Mouse (Mus musculus) CH12.LX (cell line): Measurements from ENCODE around the gene Olfr1002. TPM values are rescaled to one million over a fixed set of nuclear protein-coding genes. Genes with fewer than 3 reads are reported as not detected.

ENCODE experiments used
- polyA plus RNA-seq: library from polyadenylated mRNA; unstranded; fragments of >175 nt; gene quantifications from 2 replicates; pipeline ENCODE4 v1.2.1, GENCODE M21; 2012; ENCODE audit warnings: low read depth; ENCODE audit not compliant: insufficient read length
- total RNA-seq, 2 experiments: library from RNA; depleted of rRNA; stranded (reverse); fragments of 300-350 nt in 1 of 2; fragments of >200 nt in 1 of 2; gene quantifications; 2 replicates each; pipeline ENCODE4 v1.2.3; 2012 to 2014

Gene Olfr1002
- total and polyA plus RNA-seq, 3 experiments, result not detected

Other genes with a start within 250 kb of the Olfr1002 start
Only the 20 nearest of the 22 such genes appear.
- not detected in 2 replicates for gene Olfr994, start 214.3 kb downstream of the Olfr1002 start, total RNA-seq (2012; rRNA removed)
- gene Olfr994, start 214.3 kb downstream of the Olfr1002 start, total RNA-seq (2014; rRNA removed), result not detected in 2 replicates
- not detected in 2 replicates for gene Olfr994, start 214.3 kb downstream of the Olfr1002 start, polyA plus RNA-seq
- not detected in 2 replicates for gene Olfr995, start 207.1 kb downstream of the Olfr1002 start, total RNA-seq (2012; rRNA removed)
- not detected in 2 replicates for gene Olfr995, start 207.1 kb downstream of the Olfr1002 start, total RNA-seq (2014; rRNA removed)
- gene Olfr995, start 207.1 kb downstream of the Olfr1002 start, polyA plus RNA-seq, result not detected in 2 replicates
- not detected in 2 replicates for gene 4833423E24Rik, start 131.7 kb downstream of the Olfr1002 start, total RNA-seq (2012; rRNA removed)
- not detected in 2 replicates for gene 4833423E24Rik, start 131.7 kb downstream of the Olfr1002 start, total RNA-seq (2014; rRNA removed)
- not detected in 2 replicates for gene 4833423E24Rik, start 131.7 kb downstream of the Olfr1002 start, polyA plus RNA-seq
- gene Olfr996, start 71.5 kb downstream of the Olfr1002 start, total RNA-seq (2012; rRNA removed), result not detected in 2 replicates
- not detected in 2 replicates for gene Olfr996, start 71.5 kb downstream of the Olfr1002 start, total RNA-seq (2014; rRNA removed)
- not detected in 2 replicates for gene Olfr996, start 71.5 kb downstream of the Olfr1002 start, polyA plus RNA-seq
- gene Olfr998, start 61.8 kb downstream of the Olfr1002 start, total RNA-seq (2012; rRNA removed), result not detected in 2 replicates
- not detected in 2 replicates for gene Olfr998, start 61.8 kb downstream of the Olfr1002 start, total RNA-seq (2014; rRNA removed)
- gene Olfr998, start 61.8 kb downstream of the Olfr1002 start, polyA plus RNA-seq, result not detected in 2 replicates
- not detected in 2 replicates for gene Olfr1000, start 38.8 kb downstream of the Olfr1002 start, total RNA-seq (2012; rRNA removed)
- not detected in 2 replicates for gene Olfr1000, start 38.8 kb downstream of the Olfr1002 start, total RNA-seq (2014; rRNA removed)
- gene Olfr1000, start 38.8 kb downstream of the Olfr1002 start, polyA plus RNA-seq, result not detected in 2 replicates
- gene Olfr154, start 13.8 kb upstream of the Olfr1002 start, total RNA-seq (2012; rRNA removed), result not detected in 2 replicates
- not detected in 2 replicates for gene Olfr154, start 13.8 kb upstream of the Olfr1002 start, total RNA-seq (2014; rRNA removed)
- gene Olfr154, start 13.8 kb upstream of the Olfr1002 start, polyA plus RNA-seq, result not detected in 2 replicates
- gene Olfr1006, start 28.1 kb upstream of the Olfr1002 start, total RNA-seq (2012; rRNA removed), result not detected in 2 replicates
- not detected in 2 replicates for gene Olfr1006, start 28.1 kb upstream of the Olfr1002 start, total RNA-seq (2014; rRNA removed)
- gene Olfr1006, start 28.1 kb upstream of the Olfr1002 start, polyA plus RNA-seq, result not detected in 2 replicates
- not detected in 2 replicates for gene Olfr1008, start 38.7 kb upstream of the Olfr1002 start, total RNA-seq (2012; rRNA removed)
- not detected in 2 replicates for gene Olfr1008, start 38.7 kb upstream of the Olfr1002 start, total RNA-seq (2014; rRNA removed)
- not detected in 2 replicates for gene Olfr1008, start 38.7 kb upstream of the Olfr1002 start, polyA plus RNA-seq
- gene Olfr1009, start 64.7 kb upstream of the Olfr1002 start, total RNA-seq (2012; rRNA removed), result not detected in 2 replicates
- not detected in 2 replicates for gene Olfr1009, start 64.7 kb upstream of the Olfr1002 start, total RNA-seq (2014; rRNA removed)
- not detected in 2 replicates for gene Olfr1009, start 64.7 kb upstream of the Olfr1002 start, polyA plus RNA-seq
- gene Olfr1012, start 112.1 kb upstream of the Olfr1002 start, total RNA-seq (2012; rRNA removed), result not detected in 2 replicates
- not detected in 2 replicates for gene Olfr1012, start 112.1 kb upstream of the Olfr1002 start, total RNA-seq (2014; rRNA removed)
- gene Olfr1012, start 112.1 kb upstream of the Olfr1002 start, polyA plus RNA-seq, result not detected in 2 replicates
- gene Olfr1013, start 116.4 kb upstream of the Olfr1002 start, total RNA-seq (2012; rRNA removed), result not detected in 2 replicates
- not detected in 2 replicates for gene Olfr1013, start 116.4 kb upstream of the Olfr1002 start, total RNA-seq (2014; rRNA removed)
- gene Olfr1013, start 116.4 kb upstream of the Olfr1002 start, polyA plus RNA-seq, result not detected in 2 replicates
- not detected in 2 replicates for gene Olfr1014, start 122.0 kb upstream of the Olfr1002 start, total RNA-seq (2012; rRNA removed)
- gene Olfr1014, start 122.0 kb upstream of the Olfr1002 start, total RNA-seq (2014; rRNA removed), result not detected in 2 replicates
- gene Olfr1014, start 122.0 kb upstream of the Olfr1002 start, polyA plus RNA-seq, result not detected in 2 replicates
- gene Olfr1015, start 131.3 kb upstream of the Olfr1002 start, total RNA-seq (2012; rRNA removed), result not detected in 2 replicates
- gene Olfr1015, start 131.3 kb upstream of the Olfr1002 start, total RNA-seq (2014; rRNA removed), result not detected in 2 replicates
- not detected in 2 replicates for gene Olfr1015, start 131.3 kb upstream of the Olfr1002 start, polyA plus RNA-seq
- not detected in 2 replicates for gene Olfr1016, start 151.8 kb upstream of the Olfr1002 start, total RNA-seq (2012; rRNA removed)
- not detected in 2 replicates for gene Olfr1016, start 151.8 kb upstream of the Olfr1002 start, total RNA-seq (2014; rRNA removed)
- gene Olfr1016, start 151.8 kb upstream of the Olfr1002 start, polyA plus RNA-seq, result not detected in 2 replicates
- gene Olfr1018, start 167.8 kb upstream of the Olfr1002 start, total RNA-seq (2012; rRNA removed), result not detected in 2 replicates
- not detected in 2 replicates for gene Olfr1018, start 167.8 kb upstream of the Olfr1002 start, total RNA-seq (2014; rRNA removed)
- gene Olfr1018, start 167.8 kb upstream of the Olfr1002 start, polyA plus RNA-seq, result not detected in 2 replicates
- gene Olfr1019, start 194.8 kb upstream of the Olfr1002 start, total RNA-seq (2012; rRNA removed), result not detected in 2 replicates
- gene Olfr1019, start 194.8 kb upstream of the Olfr1002 start, total RNA-seq (2014; rRNA removed), result not detected in 2 replicates
- gene Olfr1019, start 194.8 kb upstream of the Olfr1002 start, polyA plus RNA-seq, result not detected in 2 replicates
- not detected in 2 replicates for gene Olfr1020, start 196.3 kb upstream of the Olfr1002 start, total RNA-seq (2012; rRNA removed)
- not detected in 2 replicates for gene Olfr1020, start 196.3 kb upstream of the Olfr1002 start, total RNA-seq (2014; rRNA removed)
- gene Olfr1020, start 196.3 kb upstream of the Olfr1002 start, polyA plus RNA-seq, result not detected in 2 replicates
- gene Olfr1022, start 217.9 kb upstream of the Olfr1002 start, total RNA-seq (2012; rRNA removed), result not detected in 2 replicates
- not detected in 2 replicates for gene Olfr1022, start 217.9 kb upstream of the Olfr1002 start, total RNA-seq (2014; rRNA removed)
- gene Olfr1022, start 217.9 kb upstream of the Olfr1002 start, polyA plus RNA-seq, result not detected in 2 replicates
- gene Olfr1023, start 234.9 kb upstream of the Olfr1002 start, total RNA-seq (2012; rRNA removed), result not detected in 2 replicates
- not detected in 2 replicates for gene Olfr1023, start 234.9 kb upstream of the Olfr1002 start, total RNA-seq (2014; rRNA removed)
- gene Olfr1023, start 234.9 kb upstream of the Olfr1002 start, polyA plus RNA-seq, result not detected in 2 replicates